Mouse (Mus musculus) liver, postnatal 0 days (tissue): ENCODE measurements at regions not wholly inside any gene's neighbourhood (a gene's known extent, or its start where the extent isn't known, plus 50 kb on each side); places are given as distances from the start of the nearest gene placed in this dataset.

Experiments used
- ATAC-seq: fragments of 200-750 bp; cut with Nextera tagmentation; 2 replicates; pipeline ENCODE4 v1.8.0; 2017; ENCODE audit warnings: mild to moderate bottlenecking, moderate library complexity
- DNase-seq: peaks from one replicate; pipeline ENCODE4 v3.0.0-alpha.2; 2016
- H3K27ac ChIP-seq: fragments of 300-500 bp; sonication (generic); 2 replicates; pipeline ENCODE4 v1.5.1; 2014; ENCODE audit warnings: antibody characterized with exemption, moderate library complexity, mild to moderate bottlenecking, low read depth
- H3K27me3 ChIP-seq: fragments of 300-500 bp; sonication (generic); 2 replicates; pipeline ENCODE4 v1.6.1; 2014; ENCODE audit warnings: low read length, control low read depth, mixed read lengths; ENCODE audit not compliant: insufficient read depth
- H3K36me3 ChIP-seq: fragments of 300-500 bp; sonication (generic); replicated peaks from 2 replicates; pipeline ENCODE4 v1.6.1; 2014; ENCODE audit warnings: mild to moderate bottlenecking, control low read depth, low read length, moderate library complexity, mixed read lengths; ENCODE audit not compliant: insufficient read depth
- H3K4me1 ChIP-seq: fragments of 300-500 bp; sonication (generic); 2 replicates; pipeline ENCODE4 v1.6.1; 2014; ENCODE audit warnings: antibody characterized with exemption, mild to moderate bottlenecking, control low read depth; ENCODE audit not compliant: insufficient read depth
- H3K4me2 ChIP-seq: fragments of 300-500 bp; sonication (generic); 2 replicates; pipeline ENCODE4 v1.6.1; 2014; ENCODE audit warnings: low read depth, mild to moderate bottlenecking, low read length, moderate library complexity, mixed read lengths
- H3K4me3 ChIP-seq: fragments of 300-500 bp; sonication (generic); 2 replicates; pipeline ENCODE4 v1.5.1; 2014; ENCODE audit warnings: low read depth, low read length
- H3K9ac ChIP-seq: fragments of 300-500 bp; sonication (generic); replicated peaks from 2 replicates; pipeline ENCODE4 v1.6.1; 2014; ENCODE audit warnings: mild to moderate bottlenecking, moderate library complexity
- H3K9me3 ChIP-seq: fragments of 300-500 bp; sonication (generic); 2 replicates; pipeline ENCODE4 v1.6.1; 2016; ENCODE audit warnings: mild to moderate bottlenecking, control low read depth, low read length, mixed read lengths
- CTCF ChIP-seq: sonication (generic); IDR thresholded peaks from 2 replicates; pipeline ENCODE4 v1.5.1; 2016; ENCODE audit warnings: antibody characterized with exemption, low read depth
- EP300 ChIP-seq: IDR thresholded peaks from 2 replicates; pipeline ENCODE4 v1.6.1; 2016; ENCODE audit warnings: antibody characterized with exemption, low read depth, mild to moderate bottlenecking
- WGBS: fragments of 180-500 bp; shearing (Covaris S2); extraction: QIAGEN DNeasy Blood & Tissue Kit; methylation state at CpG from one replicate; pipeline ENCODE4 v1.1.7; 2014; ENCODE audit not compliant: insufficient replicate concordance; 5-methylcytosine and 5-hydroxymethylcytosine counted together

- no peak overlapping the region for H3K9ac ChIP-seq
- no peak overlapping the region for H3K27ac ChIP-seq
- no peak overlapping the region for H3K4me3 ChIP-seq
- DNase-seq (no peak), ATAC-seq (no peak)
- no peak for TF ChIP-seq EP300
- no peak for TF ChIP-seq CTCF
- H3K36me3 ChIP-seq = no peaks in the 10 kb centered on the region
- no peaks in the 10 kb centered on the region for H3K27me3 ChIP-seq
- no peaks in the 10 kb centered on the region for H3K9me3 ChIP-seq
- no peaks in the 10 kb centered on the region for H3K4me1 ChIP-seq
- 80% methylated on average over 2 of the region's 2 CpGs for WGBS
- no peak overlapping the region for H3K4me2 ChIP-seq
Observed at GRCm38 (mm10) chr14:58356824-58357223, 286.5 kb downstream of the Fgf9 start.

- H3K27ac ChIP-seq = no peak overlapping the region
- H3K4me3 ChIP-seq = no peak overlapping the region
- H3K4me2 ChIP-seq = no peak overlapping the region
- DNase-seq (no peak), ATAC-seq (no peak)
- no peaks in the 10 kb centered on the region for H3K27me3 ChIP-seq
- no peak overlapping the region for H3K9ac ChIP-seq
- no peaks in the 10 kb centered on the region for H3K36me3 ChIP-seq
- TF ChIP-seq CTCF (no peak), EP300 (no peak)
- H3K4me1 ChIP-seq = no peaks in the 10 kb centered on the region
- H3K9me3 ChIP-seq = no peaks in the 10 kb centered on the region
Observed at GRCm38 (mm10) chr14:58352986-58353385, 282.6 kb downstream of the Fgf9 start.

GRCm38 (mm10) chr14:58336148-58336547, 265.8 kb downstream of the Fgf9 start:
- Histone ChIP-seq H3K9ac (no peak overlapping the region), H3K27me3 (no peaks in the 10 kb centered on the region), H3K4me1 (no peaks in the 10 kb centered on the region), H3K4me2 (no peak overlapping the region), H3K4me3 (no peak overlapping the region), H3K36me3 (no peaks in the 10 kb centered on the region), H3K27ac (no peak overlapping the region), H3K9me3 (0 out of 2 replicates have a peak, but pooled peaks cover 2% of the 10 kb centered on the region)
- WGBS = 86% methylated on average over 14 of the region's 14 CpGs
- ATAC-seq (no peak), DNase-seq (no peak)
- TF ChIP-seq EP300 = no peak
- no peak for TF ChIP-seq CTCF

- no peaks in the 10 kb centered on the region for H3K36me3 ChIP-seq
- no peaks in the 10 kb centered on the region for H3K27me3 ChIP-seq
- TF ChIP-seq EP300 (no peak), CTCF (no peak)
- H3K4me2 ChIP-seq = no peak overlapping the region
- ATAC-seq (no peak), DNase-seq (no peak)
- no peaks in the 10 kb centered on the region for H3K9me3 ChIP-seq
- no peak overlapping the region for H3K27ac ChIP-seq
- H3K4me1 ChIP-seq = no peaks in the 10 kb centered on the region
- H3K4me3 ChIP-seq = no peak overlapping the region
- no peak overlapping the region for H3K9ac ChIP-seq
- WGBS = 62% methylated on average over 6 of the region's 6 CpGs
Observed at GRCm38 (mm10) chr14:58323164-58323563, 252.8 kb downstream of the Fgf9 start.

- DNase-seq = no peak
- no peak overlapping the region for H3K27ac ChIP-seq
- no peaks in the 10 kb centered on the region for H3K9me3 ChIP-seq
- no peak overlapping the region for H3K4me2 ChIP-seq
- no peak overlapping the region for H3K4me3 ChIP-seq
- H3K36me3 ChIP-seq = no peaks in the 10 kb centered on the region
- H3K4me1 ChIP-seq = no peaks in the 10 kb centered on the region
- TF ChIP-seq CTCF (no peak), EP300 (no peak)
- no peak for ATAC-seq
- H3K27me3 ChIP-seq = no peaks in the 10 kb centered on the region
- 57% methylated on average over 4 of the region's 4 CpGs for WGBS
- no peak overlapping the region for H3K9ac ChIP-seq
Observed at GRCm38 (mm10) chr14:58322461-58322860, 252.1 kb downstream of the Fgf9 start.

GRCm38 (mm10) chr14:58321875-58322274, 251.5 kb downstream of the Fgf9 start:
- DNase-seq (no peak), ATAC-seq (no peak)
- Histone ChIP-seq H3K27ac (no peak overlapping the region), H3K9ac (no peak overlapping the region), H3K27me3 (no peaks in the 10 kb centered on the region), H3K9me3 (no peaks in the 10 kb centered on the region), H3K4me2 (no peak overlapping the region), H3K4me3 (no peak overlapping the region), H3K36me3 (no peaks in the 10 kb centered on the region), H3K4me1 (no peaks in the 10 kb centered on the region)
- TF ChIP-seq EP300 (no peak), CTCF (no peak)
- WGBS = 84% methylated on average over 10 of the region's 10 CpGs

GRCm38 (mm10) chr14:58321234-58321633, 250.9 kb downstream of the Fgf9 start:
- Histone ChIP-seq H3K4me2 (no peak overlapping the region), H3K27me3 (no peaks in the 10 kb centered on the region), H3K4me3 (no peak overlapping the region), H3K27ac (peak overlapping the region; percentile 39; the same call in 1 of the 2 replicates), H3K9me3 (no peaks in the 10 kb centered on the region), H3K9ac (no peak overlapping the region), H3K4me1 (no peaks in the 10 kb centered on the region), H3K36me3 (no peaks in the 10 kb centered on the region)
- peak; percentile 53 for ATAC-seq
- 54% methylated on average over 5 of the region's 5 CpGs for WGBS
- no peak for DNase-seq
- TF ChIP-seq EP300 (no peak), CTCF (no peak)
